ENCODE assay signal across 13 mouse cellular contexts in the genomic region with DNA sequence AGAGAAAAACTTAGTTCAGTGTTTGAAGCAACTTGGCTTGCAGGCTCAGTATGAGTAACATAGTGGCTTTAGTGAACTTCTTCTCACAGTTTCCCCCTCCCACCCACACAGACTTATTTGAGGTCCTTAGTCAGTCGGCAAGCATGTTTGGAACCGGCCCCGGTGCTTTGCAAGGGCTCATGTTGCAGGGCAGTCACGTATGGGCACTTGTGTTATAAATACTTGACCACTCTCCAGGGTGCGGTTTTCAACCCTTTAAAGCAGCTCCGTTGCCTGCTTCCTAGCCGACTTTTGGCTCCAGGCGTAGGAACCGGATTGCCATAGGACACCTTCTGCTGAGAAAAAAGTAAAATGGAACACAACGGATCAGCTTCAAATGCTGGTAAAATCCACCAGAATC. TPM values are rescaled to one million over a fixed set of nuclear protein-coding genes. Genes with fewer than 3 reads are reported as not detected.
DNase-seq lines count a peak whose midpoint lies in the region; ATAC-seq and TF ChIP-seq lines count a peak whose summit lies in the region.
"Had no signal": no experiment of that assay in that cellular context is flagged by ENCODE, and none has a peak within 500 bp of the region (broad histone marks: within the 10 kb centered on the region; RNA-seq: fewer than 3 reads in every experiment).

TSS of gene Cavin4 (plus strand) at position 244 of the 400 bp plus-strand sequence.

- H3K79me2 ChIP-seq in heart, adult 2 months (replicated peaks; ENCODE audit: control insufficient read depth, insufficient read depth, low read length) = no peaks in the 10 kb centered on the region

- TF ChIP-seq POLR2A in heart, adult 2 months (IDR thresholded peaks at IDR 0.05; ENCODE audit: insufficient read depth, low read depth, low read length) = peak; percentile 61; the same call in 1 of the 2 replicates

- no peak for TF ChIP-seq CTCF in heart, adult 2 months (IDR thresholded peaks at IDR 0.05)

- 81% methylated on average over 10 of the region's 10 CpGs for WGBS in embryonic facial prominence, embryonic 15.5 days
- 70% methylated on average over 10 of the region's 10 CpGs for WGBS in heart, adult 2 months

- peaks cover 21% of the 10 kb centered on the region for H3K36me3 ChIP-seq in embryonic facial prominence, embryonic 15.5 days
- no peaks in the 10 kb centered on the region for H3K36me3 ChIP-seq in heart, adult 2 months (ENCODE audit: control insufficient read depth, insufficient read depth, low read length)

- no peaks in the 10 kb centered on the region for H3K9me3 ChIP-seq in embryonic facial prominence, embryonic 15.5 days (replicated peaks)
- H3K9me3 ChIP-seq: midbrain, embryonic 12.5 days; neural tube, embryonic 12.5 days had no signal

- no peak for TF ChIP-seq EP300 in heart, adult 2 months (IDR thresholded peaks at IDR 0.05; ENCODE audit: insufficient read depth, low read depth, low read length)

- no peaks in the 10 kb centered on the region for H3K27me3 ChIP-seq in embryonic facial prominence, embryonic 15.5 days
- no peaks in the 10 kb centered on the region for H3K27me3 ChIP-seq in heart, adult 2 months (ENCODE audit: control insufficient read depth, insufficient read depth, low read length)
- H3K27me3 ChIP-seq: midbrain, embryonic 12.5 days; neural tube, embryonic 12.5 days had no signal

- no peak within 1 kb of the TSS for H3K9ac ChIP-seq in embryonic facial prominence, embryonic 15.5 days
- H3K9ac ChIP-seq in heart, adult 2 months (ENCODE audit: low read depth, low read length) = peak within 1 kb of the TSS; percentile 25
- H3K9ac ChIP-seq: midbrain, embryonic 12.5 days; neural tube, embryonic 12.5 days had no signal

- 0 out of 2 replicates have a peak, but pooled peaks cover 4% of the 10 kb centered on the region for H3K4me1 ChIP-seq in embryonic facial prominence, embryonic 15.5 days
- H3K4me1 ChIP-seq in heart, adult 2 months (ENCODE audit: control insufficient read depth, insufficient read depth, low read length) = no peaks in the 10 kb centered on the region
- H3K4me1 ChIP-seq: midbrain, embryonic 12.5 days; neural tube, embryonic 12.5 days had no signal

- no peak within 1 kb of the TSS for H3K4me3 ChIP-seq in embryonic facial prominence, embryonic 15.5 days (replicated peaks)
- H3K4me3 ChIP-seq in heart, adult 2 months = peak within 1 kb of the TSS; percentile 45
- H3K4me3 ChIP-seq: midbrain, embryonic 12.5 days; neural tube, embryonic 12.5 days had no signal

- DNase-seq in A20 (ENCODE audit: low read depth, low spot score) = peak; percentile 42
- peak; percentile 52 to 78 for DNase-seq in heart, adult 2 months
- peak; percentile 5 for DNase-seq in heart, postnatal 25 days (ENCODE audit: low spot score)
- DNase-seq in spleen, postnatal 36 days (ENCODE audit: low spot score in 2 of 2) = no peak
- no peak for DNase-seq in spleen, adult 12 weeks (ENCODE audit: low spot score)
- no peak for DNase-seq in right cerebral cortex, adult 2 months (ENCODE audit: low spot score in 2 of 2)
- DNase-seq: cerebellum, adult 11-12 months had no signal

- no peak within 1 kb of the TSS for H3K27ac ChIP-seq in embryonic facial prominence, embryonic 15.5 days (replicated peaks)
- H3K27ac ChIP-seq in heart, adult 2 months = peak within 1 kb of the TSS; percentile 92
- H3K27ac ChIP-seq: hindbrain, postnatal 0 days; kidney, postnatal 0 days; midbrain, embryonic 12.5 days; neural tube, embryonic 12.5 days had no signal

- H3K4me2 ChIP-seq in embryonic facial prominence, embryonic 15.5 days (replicated peaks) = no peak within 1 kb of the TSS
- H3K4me2 ChIP-seq: midbrain, embryonic 12.5 days; neural tube, embryonic 12.5 days had no signal

- intact Hi-C loops in heart, adult 2 months (cut with DNase I) = loop anchor here (5.0 kb wide), 1 partner anchor 76 kb away; the partner anchor contains the start of gene Tmeff1
- intact Hi-C loops in heart, postnatal 25 days (cut with DNase I) = no loop called here

- ATAC-seq in embryonic facial prominence, embryonic 15.5 days (ENCODE audit: insufficient number of reproducible peaks, low FRiP score, low TSS enrichment, low read depth) = no peak
- ATAC-seq: hindbrain, postnatal 0 days had no signal

RNA-seq across cellular contexts. Expression of gene Cavin4, which starts in this region (rescaled TPM):
- 11.6 and 16.3 TPM in 2 replicates for polyA plus RNA-seq in embryonic facial prominence, embryonic 15.5 days (2015; fragmentation: Nextera tagmentation; extraction: Ambion mirVana)
- total RNA-seq in heart, adult 2 months (2021) = 100 to 1,000 TPM; 102 to 107 TPM
- polyA plus RNA-seq in heart, adult 2 months (2012; rRNA removed) = 22.1 and 53.3 TPM in 2 replicates
- total RNA-seq in heart, postnatal 25 days (2021) = 100 to 1,000 TPM; 105 to 112 TPM
- polyA plus RNA-seq: spleen, adult 2 months had no signal

Comparison
In these comparisons a context has a peak if more than half of its experiments do, and no peak if none do; other contexts are left out.
1. DNase-seq: peak in A20 (single experiment), heart, adult 2 months (2 of 2) and heart, postnatal 25 days (single experiment); none in spleen, postnatal 36 days (0 of 2), spleen, adult 12 weeks (single experiment) and right cerebral cortex, adult 2 months (0 of 2).